Mouse (Mus musculus): ENCODE measurements at regions not wholly inside any gene's neighbourhood (a gene's known extent, or its start where the extent isn't known, plus 50 kb on each side); places are given as distances from the start of the nearest gene placed in this dataset.

GRCm38 (mm10) chr13:28572448-28572847 is 315.1 kb downstream of the Gm11361 start:
- DNase-seq (ENCODE audit: low read depth): no peak

- DNase-seq (ENCODE audit: low read depth): no peak
Observed at GRCm38 (mm10) chr13:28571716-28572115, 314.4 kb downstream of the Gm11361 start.

- DNase-seq (ENCODE audit: low read depth): no peak
Observed at GRCm38 (mm10) chr13:28563585-28563984, 306.3 kb downstream of the Gm11361 start.

GRCm38 (mm10) chr13:28560081-28560480 is 302.8 kb downstream of the Gm11361 start:
- DNase-seq (ENCODE audit: low read depth): no peak

- no peak for DNase-seq (ENCODE audit: low read depth)
Observed at GRCm38 (mm10) chr13:28557032-28557570, 299.8 kb downstream of the Gm11361 start.

GRCm38 (mm10) chr13:28556385-28556938 is 299.1 kb downstream of the Gm11361 start:
- DNase-seq (ENCODE audit: low read depth): peak; percentile 50

- no peak for DNase-seq (ENCODE audit: low read depth)
Observed at GRCm38 (mm10) chr13:28554143-28554830, 297.0 kb downstream of the Gm11361 start.

GRCm38 (mm10) chr13:28552974-28553750 is 295.8 kb downstream of the Gm11361 start:
- DNase-seq (ENCODE audit: low read depth): no peak

GRCm38 (mm10) chr13:28551555-28551954 is 294.2 kb downstream of the Gm11361 start:
- no peak for DNase-seq (ENCODE audit: low read depth)

GRCm38 (mm10) chr13:28545797-28546196 is 288.5 kb downstream of the Gm11361 start:
- no peak for DNase-seq (ENCODE audit: low read depth)

GRCm38 (mm10) chr13:28545337-28545736 is 288.0 kb downstream of the Gm11361 start:
- DNase-seq (ENCODE audit: low read depth): no peak

GRCm38 (mm10) chr13:28544819-28545180 is 287.5 kb downstream of the Gm11361 start:
- no peak for DNase-seq (ENCODE audit: low read depth)

- DNase-seq (ENCODE audit: low read depth): no peak
Observed at GRCm38 (mm10) chr13:28544003-28544818, 286.9 kb downstream of the Gm11361 start.

- DNase-seq (ENCODE audit: low read depth): no peak
Observed at GRCm38 (mm10) chr13:28541607-28542006, 284.3 kb downstream of the Gm11361 start.

GRCm38 (mm10) chr13:28533080-28533479 is 275.8 kb downstream of the Gm11361 start:
- DNase-seq (ENCODE audit: low read depth): no peak

GRCm38 (mm10) chr13:28532278-28532677 is 274.9 kb downstream of the Gm11361 start:
- no peak for DNase-seq (ENCODE audit: low read depth)

GRCm38 (mm10) chr13:28531534-28531999 is 274.2 kb downstream of the Gm11361 start:
- DNase-seq (ENCODE audit: low read depth): no peak

GRCm38 (mm10) chr13:28530947-28531346 is 273.6 kb downstream of the Gm11361 start:
- DNase-seq (ENCODE audit: low read depth): no peak

- DNase-seq (ENCODE audit: low read depth): no peak
Observed at GRCm38 (mm10) chr13:28528898-28529511, 271.7 kb downstream of the Gm11361 start.

GRCm38 (mm10) chr13:28526299-28526698 is 269.0 kb downstream of the Gm11361 start:
- DNase-seq (ENCODE audit: low read depth): no peak

GRCm38 (mm10) chr13:28524411-28524810 is 267.1 kb downstream of the Gm11361 start:
- no peak for DNase-seq (ENCODE audit: low read depth)

GRCm38 (mm10) chr13:28520127-28520482 is 262.8 kb downstream of the Gm11361 start:
- no peak for DNase-seq (ENCODE audit: low read depth)

Measured in c-Kit-positive CD71-positive TER-119-negative erythroid progenitor cells, embryonic 14.5 days (primary cell).